Mouse (Mus musculus): ENCODE data around the gene Ndufs3.

DNA sequence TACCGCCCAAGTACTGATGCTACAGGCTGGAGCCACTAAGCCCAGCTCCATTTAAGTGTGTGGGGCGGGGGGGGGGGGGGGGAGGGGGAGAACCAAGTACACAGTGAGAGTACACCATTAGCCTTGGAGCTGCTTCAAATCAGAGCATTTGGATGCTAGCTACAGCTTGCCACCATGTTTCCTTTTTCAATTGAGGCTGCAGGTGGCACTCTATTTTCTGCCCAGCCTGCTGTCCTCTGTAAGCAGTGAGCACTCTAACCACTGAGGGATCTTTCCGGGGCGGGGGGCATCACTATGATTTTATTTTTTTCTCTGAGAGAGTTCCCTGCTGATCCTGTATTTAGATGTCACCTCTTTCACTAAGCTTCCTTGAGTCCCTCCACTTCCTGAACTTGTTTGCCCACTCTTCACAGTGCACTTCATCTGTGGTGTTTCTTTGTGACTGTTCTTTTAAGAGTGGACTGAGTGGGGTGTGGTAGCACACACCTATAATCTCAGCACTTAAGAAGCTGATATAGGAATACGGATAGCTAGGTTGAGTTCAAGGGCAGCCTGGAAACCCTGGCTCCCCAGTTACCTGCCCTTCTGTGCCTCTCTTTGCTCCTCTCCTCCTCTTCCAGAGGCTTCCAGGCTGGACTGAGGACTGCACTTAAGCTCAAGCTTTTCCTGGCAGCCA, 26.9 kb downstream of the Ndufs3 start:
- no peak for TF ChIP-seq POLR2A (IDR thresholded peaks at IDR 0.05; ENCODE audit: borderline replicate concordance, low read depth, low read length)
- no peak for TF ChIP-seq CTCF (IDR thresholded peaks at IDR 0.05; ENCODE audit: low read depth, low read length)
